Mouse (Mus musculus): ENCODE results near the gene Rbbp4. TPM values are rescaled to one million over a fixed set of nuclear protein-coding genes. Genes with fewer than 3 reads are reported as not detected.

The Rbbp4 gene
- total RNA-seq, 2 experiments from 2014 or later: 41.0 to 50.6 TPM

Small RNAs within 50 kb of the gene (microRNA-seq; reads per million reads assigned to microRNA genes)
- 0 reads per million in 2 experiments for gene Gm22994 (ENCODE audit: borderline replicate concordance in 2 of 2)

Other genes starting within 250 kb of the Rbbp4 start
- gene Tmem54, start 229.8 kb downstream of the Rbbp4 start, total RNA-seq (2021): not detected
- gene Hpca, start 213.3 kb downstream of the Rbbp4 start, total RNA-seq (2021): not detected
- gene Fndc5, start 198.4 kb downstream of the Rbbp4 start, total RNA-seq (2021): 10 to 100 TPM; 71.5 to 93.0 TPM
- 1 to 10 TPM; 3.5 to 4.0 TPM for gene S100pbp, start 145.6 kb downstream of the Rbbp4 start, total RNA-seq (2021)
- 10 to 100 TPM; 31.7 to 34.2 TPM for gene Yars, start 145.6 kb downstream of the Rbbp4 start, total RNA-seq (2021)
- gene C77080, start 74.0 kb downstream of the Rbbp4 start, total RNA-seq (2021): 1 to 10 TPM; 1.3 to 2.0 TPM
- 10 to 100 TPM; 40.2 to 44.7 TPM for gene Sync, start 47.8 kb downstream of the Rbbp4 start, total RNA-seq (2021)
- gene Zbtb8os, start 325 bp upstream of the Rbbp4 start, total RNA-seq (2021): 10 to 100 TPM; 23.1 to 24.0 TPM
- 1 to 10 TPM; 1.2 to 1.3 TPM for gene Zbtb8a, start 42.7 kb upstream of the Rbbp4 start, total RNA-seq (2021)
- not detected for gene Zbtb8b, start 105.5 kb upstream of the Rbbp4 start, total RNA-seq (2021)
- gene Bsdc1, start 126.2 kb upstream of the Rbbp4 start, total RNA-seq (2021): 10 to 100 TPM; 25.6 to 26.9 TPM
- not detected for gene Tssk3, start 155.7 kb upstream of the Rbbp4 start, total RNA-seq (2021)
- gene Fam229a, start 155.8 kb upstream of the Rbbp4 start, total RNA-seq (2021): not detected
- gene Marcksl1, start 178.2 kb upstream of the Rbbp4 start, total RNA-seq (2021): 1 to 10 TPM; 1.6 to 2.8 TPM
- gene Hdac1, start 207.3 kb upstream of the Rbbp4 start, total RNA-seq (2021): 1 to 10 TPM; 9.6 to 9.9 TPM
- under 1 TPM in 1 of 2 experiments, not detected in 1; 0.48 TPM for gene Lck, start 238.3 kb upstream of the Rbbp4 start, total RNA-seq (2021)
- under 1 TPM in 1 of 2 experiments, not detected in 1; 0.31 TPM for gene Fam167b, start 243.2 kb upstream of the Rbbp4 start, total RNA-seq (2021)